In genomic region chr2:174936665-174937064, GRCm38 (mm10) we compare ENCODE assay signal across 9 mouse cellular contexts.
A peak's percentile ranks its signal among the peaks of the same experiment; 100 is the strongest.
DNase-seq lines count a peak whose midpoint lies in the region; ATAC-seq and TF ChIP-seq lines count a peak whose summit lies in the region.
"Had no signal": no experiment of that assay in that cellular context is flagged by ENCODE, and none has a peak within 500 bp of the region (broad histone marks: within the 10 kb centered on the region; RNA-seq: fewer than 3 reads in every experiment).

No protein-coding gene starts in this region.

- 0 out of 2 replicates have a peak, but pooled peaks have one; percentile 17 for TF ChIP-seq CTCF in cerebellum, adult 2 months (IDR thresholded peaks at IDR 0.05; ENCODE audit: borderline replicate concordance, insufficient read depth, low read depth, low read length)
- TF ChIP-seq CTCF in left cerebral cortex, adult 2 months (IDR thresholded peaks at IDR 0.05), result peak; percentile 53

- intact Hi-C loops in left cerebral cortex, adult 2 months (cut with DNase I), result no loop called here

- peak; percentile 61 for ATAC-seq in megakaryocyte progenitor cell, adult 5-6 weeks (replicated peaks; ENCODE audit: poor library complexity)

- no peaks in the 10 kb centered on the region for H3K4me1 ChIP-seq in cerebellum, adult 2 months (ENCODE audit: control insufficient read depth, insufficient read depth, low read length)

- H3K4me3 ChIP-seq in cerebellum, adult 2 months (replicated peaks; ENCODE audit: insufficient read depth, low read depth, low read length), result no peak overlapping the region
- H3K4me3 ChIP-seq in left cerebral cortex, adult 2 months, result no peak overlapping the region
- H3K4me3 ChIP-seq: embryonic facial prominence, embryonic 15.5 days had no signal

- no peak for DNase-seq in cerebellum, adult 2 months
- no peak for DNase-seq in cerebellum, adult 11 months
- DNase-seq in left cerebral cortex, adult 2 months (ENCODE audit: extremely low spot score in 1 of 2, low spot score in 2 of 2), result no peak
- no peak for DNase-seq in left cerebral cortex, adult 8-10 months (ENCODE audit: low spot score in 2 of 2)
- peak; percentile 17 for DNase-seq in brain, adult 2 months (ENCODE audit: low read depth, low spot score)
- no peak for DNase-seq in spleen, adult 12 weeks (ENCODE audit: low spot score)
- no peak for DNase-seq in frontal cortex, adult 2 months (ENCODE audit: extremely low spot score in 1 of 2, low spot score in 1 of 2)

- TF ChIP-seq POLR2A in cerebellum, adult 2 months (IDR thresholded peaks at IDR 0.05; ENCODE audit: borderline replicate concordance, insufficient read depth, low read length), result no peak

- no peaks in the 10 kb centered on the region for H3K27me3 ChIP-seq in cerebellum, adult 2 months (ENCODE audit: control insufficient read depth, insufficient read depth, low read length)
- H3K27me3 ChIP-seq: embryonic facial prominence, embryonic 15.5 days had no signal

- no peak overlapping the region for H3K27ac ChIP-seq in cerebellum, adult 2 months (ENCODE audit: insufficient read depth, low read length)
- no peak overlapping the region for H3K27ac ChIP-seq in left cerebral cortex, adult 2 months
- H3K27ac ChIP-seq: embryonic facial prominence, embryonic 15.5 days had no signal

- WGBS in cerebellum, adult 2 months, result 32% methylated on average over 5 of the region's 5 CpGs
